Mouse (Mus musculus) stomach, embryonic 14.5 days (tissue): Measurements from ENCODE around the gene Tspoap1. TPM values are rescaled to one million over a fixed set of nuclear protein-coding genes. Genes with fewer than 3 reads are reported as not detected.

Experiments
- ATAC-seq: fragments of 200-750 bp; cut with Nextera tagmentation; 2 replicates; pipeline ENCODE4 v1.8.0; 2017; ENCODE audit warnings: low read depth, moderate TSS enrichment; ENCODE audit not compliant: insufficient number of reproducible peaks, insufficient read depth, low FRiP score
- H3K27ac ChIP-seq: fragments of 300-500 bp; sonication (generic); 2 replicates; pipeline ENCODE4 v1.5.1; 2014; ENCODE audit warnings: mild to moderate bottlenecking, low read length, moderate library complexity, mixed read lengths
- H3K27me3 ChIP-seq: fragments of 300-500 bp; sonication (generic); 2 replicates; pipeline ENCODE4 v1.6.1; 2014; ENCODE audit warnings: low read length, control low read depth, mixed read lengths; ENCODE audit not compliant: control insufficient read depth, insufficient read depth
- H3K36me3 ChIP-seq: fragments of 300-500 bp; sonication (generic); 2 replicates; pipeline ENCODE4 v1.6.1; 2014; ENCODE audit warnings: mild to moderate bottlenecking, control low read depth, low read length, moderate library complexity, mixed read lengths; ENCODE audit not compliant: control insufficient read depth, insufficient read depth
- H3K4me1 ChIP-seq: fragments of 300-500 bp; sonication (generic); 2 replicates; pipeline ENCODE4 v1.6.1; 2014; ENCODE audit warnings: low read length, control low read depth, mixed read lengths; ENCODE audit not compliant: control insufficient read depth, insufficient read depth
- H3K4me2 ChIP-seq: fragments of 300-500 bp; sonication (generic); replicated peaks from 2 replicates; pipeline ENCODE4 v1.6.1; 2014; ENCODE audit warnings: low read depth, low read length, control low read depth
- H3K4me3 ChIP-seq: fragments of 300-500 bp; sonication (generic); 2 replicates; pipeline ENCODE4 v1.5.1; 2014; ENCODE audit warnings: low read depth, low read length, control low read depth
- H3K9ac ChIP-seq: fragments of 300-500 bp; sonication (generic); replicated peaks from 2 replicates; pipeline ENCODE4 v1.6.1; 2014; ENCODE audit warnings: low read depth, mild to moderate bottlenecking, control low read depth, low read length, moderate library complexity, mixed read lengths
- H3K9me3 ChIP-seq: fragments of 300-500 bp; sonication (generic); 2 replicates; pipeline ENCODE4 v1.6.1; 2016; ENCODE audit warnings: low read depth, low read length, control low read depth; ENCODE audit not compliant: control insufficient read depth
- WGBS: fragments of 180-500 bp; shearing (Covaris S2); extraction: QIAGEN DNeasy Blood & Tissue Kit; methylation state at CpG from one replicate; pipeline ENCODE4 v1.1.7; 2014; 5-methylcytosine and 5-hydroxymethylcytosine counted together
- polyA plus RNA-seq: library from polyadenylated mRNA; unstranded; fragments of >200 nt; fragmentation: Nextera tagmentation; extraction: Ambion mirVana; gene quantifications from 2 replicates; pipeline ENCODE4 v1.2.1, GENCODE M21; 2014

Gene Tspoap1
- polyA plus RNA-seq, 1 experiment from 2014 or later = 3.1 TPM

GRCm38 (mm10) chr11:87801711-87802275, 41.5 kb downstream of the Tspoap1 start:
- no peaks in the 10 kb centered on the region for H3K9me3 ChIP-seq
- 78% methylated on average over 22 of the region's 22 CpGs for WGBS
- no peaks in the 10 kb centered on the region for H3K27me3 ChIP-seq
- ATAC-seq = no peak
- H3K4me2 ChIP-seq = no peak overlapping the region
- no peak overlapping the region for H3K4me3 ChIP-seq
- no peaks in the 10 kb centered on the region for H3K36me3 ChIP-seq
- H3K9ac ChIP-seq = no peak overlapping the region
- no peaks in the 10 kb centered on the region for H3K4me1 ChIP-seq
- no peak overlapping the region for H3K27ac ChIP-seq

- H3K27ac ChIP-seq = no peak overlapping the region
- no peak overlapping the region for H3K4me2 ChIP-seq
- no peaks in the 10 kb centered on the region for H3K36me3 ChIP-seq
- no peak for ATAC-seq
- no peaks in the 10 kb centered on the region for H3K27me3 ChIP-seq
- H3K4me3 ChIP-seq = no peak overlapping the region
- no peak overlapping the region for H3K9ac ChIP-seq
- no peaks in the 10 kb centered on the region for H3K4me1 ChIP-seq
- no peaks in the 10 kb centered on the region for H3K9me3 ChIP-seq
- WGBS = 44% methylated on average over 14 of the region's 14 CpGs
Observed at GRCm38 (mm10) chr11:87802621-87803020, 42.3 kb downstream of the Tspoap1 start.

GRCm38 (mm10) chr11:87805448-87805847, 45.1 kb downstream of the Tspoap1 start:
- Histone ChIP-seq H3K27me3 (no peaks in the 10 kb centered on the region), H3K4me2 (no peak overlapping the region)

GRCm38 (mm10) chr11:87807433-87807832, 47.1 kb downstream of the Tspoap1 start:
- WGBS = 76% methylated on average over 6 of the region's 6 CpGs
- H3K27me3 ChIP-seq = no peaks in the 10 kb centered on the region
- ATAC-seq = no peak
- H3K27ac ChIP-seq = no peak overlapping the region
- H3K36me3 ChIP-seq = no peaks in the 10 kb centered on the region
- H3K9me3 ChIP-seq = no peaks in the 10 kb centered on the region
- H3K4me3 ChIP-seq = no peak overlapping the region
- no peak overlapping the region for H3K9ac ChIP-seq
- no peaks in the 10 kb centered on the region for H3K4me1 ChIP-seq
- H3K4me2 ChIP-seq = no peak overlapping the region

More at GRCm38 (mm10) chr11:87805448-87805847, 45.1 kb downstream of the Tspoap1 start:
- WGBS = 60% methylated on average over 1 of the region's 1 CpGs
- Histone ChIP-seq H3K27ac (no peak overlapping the region), H3K36me3 (no peaks in the 10 kb centered on the region), H3K4me1 (no peaks in the 10 kb centered on the region), H3K4me3 (no peak overlapping the region), H3K9ac (no peak overlapping the region), H3K9me3 (no peaks in the 10 kb centered on the region)
- ATAC-seq = no peak

- no peak overlapping the region for H3K27ac ChIP-seq
- H3K36me3 ChIP-seq = no peaks in the 10 kb centered on the region
- no peaks in the 10 kb centered on the region for H3K4me1 ChIP-seq
- no peak for ATAC-seq
- H3K9me3 ChIP-seq = no peaks in the 10 kb centered on the region
- H3K9ac ChIP-seq = no peak overlapping the region
- H3K4me3 ChIP-seq = no peak overlapping the region
- H3K27me3 ChIP-seq = no peaks in the 10 kb centered on the region
- 83% methylated on average over 7 of the region's 7 CpGs for WGBS
- no peak overlapping the region for H3K4me2 ChIP-seq
Observed at GRCm38 (mm10) chr11:87808236-87808635, 47.9 kb downstream of the Tspoap1 start.

GRCm38 (mm10) chr11:87811396-87811795, 51.1 kb downstream of the Tspoap1 start:
- no peak overlapping the region for H3K4me2 ChIP-seq
- no peak overlapping the region for H3K27ac ChIP-seq
- no peak overlapping the region for H3K4me3 ChIP-seq
- H3K27me3 ChIP-seq = no peaks in the 10 kb centered on the region
- no peak for ATAC-seq
- H3K4me1 ChIP-seq = no peaks in the 10 kb centered on the region
- H3K9me3 ChIP-seq = no peaks in the 10 kb centered on the region
- WGBS = 42% methylated on average over 4 of the region's 4 CpGs
- no peak overlapping the region for H3K9ac ChIP-seq
- H3K36me3 ChIP-seq = no peaks in the 10 kb centered on the region

GRCm38 (mm10) chr11:87814831-87815230, 54.5 kb downstream of the Tspoap1 start:
- Histone ChIP-seq H3K27me3 (0 out of 2 replicates have a peak, but pooled peaks cover 2% of the 10 kb centered on the region), H3K4me3 (no peak overlapping the region), H3K36me3 (no peaks in the 10 kb centered on the region), H3K4me2 (no peak overlapping the region), H3K9me3 (no peaks in the 10 kb centered on the region), H3K9ac (no peak overlapping the region), H3K27ac (no peak overlapping the region), H3K4me1 (no peaks in the 10 kb centered on the region)
- 76% methylated on average over 8 of the region's 8 CpGs for WGBS
- no peak for ATAC-seq

GRCm38 (mm10) chr11:87816707-87817442, 56.5 kb downstream of the Tspoap1 start:
- 0 out of 2 replicates have a peak, but pooled peaks cover 2% of the 10 kb centered on the region for H3K27me3 ChIP-seq
- no peaks in the 10 kb centered on the region for H3K36me3 ChIP-seq
- WGBS = 4% methylated on average over 31 of the region's 31 CpGs
- no peak overlapping the region for H3K27ac ChIP-seq
- H3K9me3 ChIP-seq = no peaks in the 10 kb centered on the region
- ATAC-seq = peak; percentile 37; the same call in 1 of the 2 replicates
- no peak overlapping the region for H3K9ac ChIP-seq
- H3K4me2 ChIP-seq = peak overlapping the region; percentile 68
- H3K4me1 ChIP-seq = no peaks in the 10 kb centered on the region
- peak overlapping the region; percentile 22 for H3K4me3 ChIP-seq
